Mouse (Mus musculus) limb, embryonic 10.5 days (tissue): Measurements from ENCODE around the gene Tcf7l1. TPM values are rescaled to one million over a fixed set of nuclear protein-coding genes. Genes with fewer than 3 reads are reported as not detected.
A peak's percentile ranks its signal among the peaks of the same experiment; 100 is the strongest.

Source experiments
- DNase-seq: peaks from one replicate; pipeline ENCODE4 v3.0.0-alpha.2; 2017; ENCODE audit warnings: low spot score
- H3K27ac ChIP-seq: fragments of 300-500 bp; sonication (generic); 2 replicates; pipeline ENCODE4 v1.5.1; 2016; ENCODE audit warnings: mild to moderate bottlenecking
- H3K27me3 ChIP-seq: fragments of 300-500 bp; sonication (generic); 2 replicates; pipeline ENCODE4 v1.6.1; 2016; ENCODE audit warnings: low read depth, mild to moderate bottlenecking; ENCODE audit not compliant: poor library complexity, severe bottlenecking
- H3K36me3 ChIP-seq: fragments of 300-500 bp; sonication (generic); 2 replicates; pipeline ENCODE4 v1.6.1; 2016; ENCODE audit warnings: mild to moderate bottlenecking, moderate library complexity
- H3K4me1 ChIP-seq: fragments of 300-500 bp; sonication (generic); 2 replicates; pipeline ENCODE4 v1.6.1; 2016
- H3K4me3 ChIP-seq: fragments of 300-500 bp; sonication (generic); 2 replicates; pipeline ENCODE4 v1.5.1; 2016; ENCODE audit warnings: mild to moderate bottlenecking, moderate library complexity
- H3K9me3 ChIP-seq: fragments of 300-500 bp; sonication (generic); replicated peaks from 2 replicates; pipeline ENCODE4 v1.6.1; 2016; ENCODE audit warnings: mild to moderate bottlenecking
- WGBS: fragments of 180-500 bp; shearing (Covaris S2); methylation state at CpG from one replicate; pipeline ENCODE4 v1.1.7; 2016; 5-methylcytosine and 5-hydroxymethylcytosine counted together
- polyA plus RNA-seq: library from polyadenylated mRNA; unstranded; fragments of >200 nt; fragmentation: Nextera tagmentation; extraction: Ambion mirVana; gene quantifications from 2 replicates; pipeline ENCODE4 v1.2.1, GENCODE M21; 2016

Gene Tcf7l1
- polyA plus RNA-seq, 1 experiment from 2014 or later = 40.0 TPM

- H3K36me3 ChIP-seq = 0 out of 2 replicates have a peak, but pooled peaks cover under 1% of the 10 kb centered on the region
- no peaks in the 10 kb centered on the region for H3K9me3 ChIP-seq
- peaks cover 94% of the 10 kb centered on the region for H3K4me1 ChIP-seq
- 43% methylated on average over 10 of the region's 10 CpGs for WGBS
- DNase-seq = no peak
- peak overlapping the region; percentile 27 for H3K4me3 ChIP-seq
- H3K27me3 ChIP-seq = no peaks in the 10 kb centered on the region
- peak overlapping the region; percentile 89 for H3K27ac ChIP-seq
These were observed 78.1 kb downstream of the Tcf7l1 start for GRCm38 (mm10) chr6:72710897-72711507.

- H3K4me1 ChIP-seq = peaks cover 53% of the 10 kb centered on the region
- 71% methylated on average over 5 of the region's 5 CpGs for WGBS
- H3K27ac ChIP-seq = peak overlapping the region; percentile 61; the same call in 1 of the 2 replicates
- H3K4me3 ChIP-seq = no peak overlapping the region
- H3K9me3 ChIP-seq = no peaks in the 10 kb centered on the region
- no peaks in the 10 kb centered on the region for H3K27me3 ChIP-seq
- DNase-seq = no peak
- peaks cover 37% of the 10 kb centered on the region for H3K36me3 ChIP-seq
These were observed 89.5 kb downstream of the Tcf7l1 start for GRCm38 (mm10) chr6:72699467-72700126.

DNA sequence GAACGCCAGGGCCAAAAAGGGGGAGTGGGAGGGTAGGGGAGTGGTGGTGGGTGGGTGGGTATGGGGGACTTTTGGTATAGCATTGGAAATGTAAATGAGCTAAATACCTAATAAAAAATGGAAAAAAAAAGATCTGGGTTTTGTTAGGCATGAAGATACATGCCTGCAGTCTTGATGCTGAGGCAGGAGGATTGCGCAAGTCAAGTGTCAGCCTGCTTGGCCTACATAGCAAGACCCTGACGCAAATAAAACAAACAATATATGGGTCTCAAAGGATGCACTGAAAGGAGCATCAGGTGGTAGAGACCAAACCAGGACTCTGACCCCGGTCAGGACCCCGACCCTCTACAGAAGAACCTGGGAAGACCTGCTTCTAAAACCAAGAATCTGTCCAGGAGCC lies 90.5 kb downstream of the Tcf7l1 start:
- DNase-seq = no peak
- Histone ChIP-seq H3K36me3 (peaks cover 31% of the 10 kb centered on the region), H3K9me3 (no peaks in the 10 kb centered on the region), H3K4me1 (peaks cover 55% of the 10 kb centered on the region), H3K27ac (no peak overlapping the region), H3K4me3 (no peak overlapping the region), H3K27me3 (no peaks in the 10 kb centered on the region)
- WGBS = 96% methylated on average over 5 of the region's 5 CpGs

GRCm38 (mm10) chr6:72696601-72697335 lies 92.3 kb downstream of the Tcf7l1 start:
- H3K4me1 ChIP-seq = peaks cover 71% of the 10 kb centered on the region
- H3K9me3 ChIP-seq = no peaks in the 10 kb centered on the region
- H3K36me3 ChIP-seq = peaks cover 14% of the 10 kb centered on the region
- no peak for DNase-seq
- 17% methylated on average over 11 of the region's 11 CpGs for WGBS
- no peaks in the 10 kb centered on the region for H3K27me3 ChIP-seq
- H3K4me3 ChIP-seq = no peak overlapping the region
- peak overlapping the region; percentile 71 for H3K27ac ChIP-seq

GRCm38 (mm10) chr6:72694791-72695204 lies 94.3 kb downstream of the Tcf7l1 start:
- no peaks in the 10 kb centered on the region for H3K27me3 ChIP-seq
- H3K36me3 ChIP-seq = 0 out of 2 replicates have a peak, but pooled peaks cover 3% of the 10 kb centered on the region
- H3K9me3 ChIP-seq = no peaks in the 10 kb centered on the region
- DNase-seq = no peak
- peak overlapping the region; percentile 61; the same call in 1 of the 2 replicates for H3K27ac ChIP-seq
- peaks cover 87% of the 10 kb centered on the region for H3K4me1 ChIP-seq
- 70% methylated on average over 10 of the region's 10 CpGs for WGBS
- H3K4me3 ChIP-seq = no peak overlapping the region

- H3K27me3 ChIP-seq = no peaks in the 10 kb centered on the region
- H3K9me3 ChIP-seq = no peaks in the 10 kb centered on the region
- WGBS = 70% methylated on average over 5 of the region's 5 CpGs
- peaks cover 87% of the 10 kb centered on the region for H3K4me1 ChIP-seq
- H3K27ac ChIP-seq = no peak overlapping the region; the same call in 1 of the 2 replicates
- no peak for DNase-seq
- no peak overlapping the region for H3K4me3 ChIP-seq
- H3K36me3 ChIP-seq = 0 out of 2 replicates have a peak, but pooled peaks cover 3% of the 10 kb centered on the region
These were observed 94.8 kb downstream of the Tcf7l1 start for GRCm38 (mm10) chr6:72694047-72694790.

DNA sequence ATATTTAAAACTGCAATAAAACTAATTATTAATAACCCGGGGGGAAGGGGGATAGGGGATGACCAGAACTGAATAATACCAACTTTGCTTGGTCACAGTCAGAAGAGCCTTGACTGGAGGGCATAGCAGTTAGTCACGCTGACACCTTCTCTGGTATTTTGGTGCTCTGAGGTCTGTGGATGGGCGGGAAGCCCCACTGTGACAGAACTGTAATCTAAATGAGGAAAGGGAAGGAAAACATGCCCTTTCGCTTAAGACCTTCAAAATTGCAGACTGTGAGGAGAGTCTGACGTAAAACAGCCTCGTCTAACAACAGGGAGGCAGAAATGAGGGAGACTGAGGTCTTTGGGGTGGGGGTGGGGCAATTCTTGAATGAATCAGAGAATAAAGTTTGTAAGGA lies 96.6 kb downstream of the Tcf7l1 start:
- no peak for DNase-seq
- H3K27me3 ChIP-seq = no peaks in the 10 kb centered on the region
- H3K9me3 ChIP-seq = no peaks in the 10 kb centered on the region
- peaks cover 6% of the 10 kb centered on the region; the same call in 1 of the 2 replicates for H3K36me3 ChIP-seq
- no peak overlapping the region for H3K4me3 ChIP-seq
- H3K27ac ChIP-seq = 0 out of 2 replicates have a peak overlapping the region, but pooled peaks have one; percentile 20
- WGBS = 59% methylated on average over 6 of the region's 6 CpGs
- H3K4me1 ChIP-seq = peaks cover 83% of the 10 kb centered on the region

GRCm38 (mm10) chr6:72691549-72691948 lies 97.5 kb downstream of the Tcf7l1 start:
- H3K4me3 ChIP-seq = no peak overlapping the region
- H3K9me3 ChIP-seq = no peaks in the 10 kb centered on the region
- H3K27ac ChIP-seq = no peak overlapping the region
- WGBS = 94% methylated on average over 9 of the region's 9 CpGs
- H3K27me3 ChIP-seq = no peaks in the 10 kb centered on the region
- DNase-seq = no peak
- peaks cover 6% of the 10 kb centered on the region; the same call in 1 of the 2 replicates for H3K36me3 ChIP-seq
- H3K4me1 ChIP-seq = peaks cover 78% of the 10 kb centered on the region

- Histone ChIP-seq H3K4me1 (peaks cover 75% of the 10 kb centered on the region), H3K27ac (peak overlapping the region; percentile 56), H3K9me3 (no peaks in the 10 kb centered on the region), H3K27me3 (no peaks in the 10 kb centered on the region), H3K4me3 (no peak overlapping the region), H3K36me3 (peaks cover 6% of the 10 kb centered on the region; the same call in 1 of the 2 replicates)
- DNase-seq = no peak
- 74% methylated on average over 10 of the region's 10 CpGs for WGBS
These were observed 98.5 kb downstream of the Tcf7l1 start for GRCm38 (mm10) chr6:72690595-72690994.

GRCm38 (mm10) chr6:72690001-72690400 lies 99.1 kb downstream of the Tcf7l1 start:
- no peak overlapping the region for H3K4me3 ChIP-seq
- 75% methylated on average over 8 of the region's 8 CpGs for WGBS
- DNase-seq = no peak
- H3K9me3 ChIP-seq = no peaks in the 10 kb centered on the region
- peaks cover 75% of the 10 kb centered on the region for H3K4me1 ChIP-seq
- H3K27me3 ChIP-seq = no peaks in the 10 kb centered on the region
- peak overlapping the region; percentile 56 for H3K27ac ChIP-seq
- H3K36me3 ChIP-seq = peaks cover 9% of the 10 kb centered on the region

DNA sequence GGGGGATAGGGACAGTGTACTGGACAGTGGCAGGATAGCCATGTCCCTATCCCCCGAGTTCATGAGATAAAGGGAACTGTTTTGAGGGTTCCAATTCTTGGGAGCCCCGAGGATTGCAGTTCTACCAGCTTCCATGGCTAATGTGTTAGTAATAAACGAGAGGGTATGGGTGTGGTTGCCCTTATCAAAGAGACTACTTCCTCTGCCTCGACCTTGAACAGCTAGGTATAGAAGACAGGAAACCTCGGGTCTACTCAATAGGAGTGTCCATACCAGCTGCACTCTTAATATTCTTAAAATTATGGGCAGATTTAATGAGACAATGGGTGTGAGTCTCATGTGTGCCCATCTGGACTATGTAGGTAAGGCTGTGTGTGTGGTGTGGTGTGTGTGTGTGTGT lies 100.0 kb downstream of the Tcf7l1 start:
- 82% methylated on average over 5 of the region's 5 CpGs for WGBS
- peaks cover 14% of the 10 kb centered on the region for H3K36me3 ChIP-seq
- H3K27me3 ChIP-seq = no peaks in the 10 kb centered on the region
- H3K27ac ChIP-seq = 0 out of 2 replicates have a peak overlapping the region, but pooled peaks have one; percentile 19
- H3K4me3 ChIP-seq = no peak overlapping the region
- DNase-seq = no peak
- peaks cover 77% of the 10 kb centered on the region for H3K4me1 ChIP-seq
- H3K9me3 ChIP-seq = no peaks in the 10 kb centered on the region

DNA sequence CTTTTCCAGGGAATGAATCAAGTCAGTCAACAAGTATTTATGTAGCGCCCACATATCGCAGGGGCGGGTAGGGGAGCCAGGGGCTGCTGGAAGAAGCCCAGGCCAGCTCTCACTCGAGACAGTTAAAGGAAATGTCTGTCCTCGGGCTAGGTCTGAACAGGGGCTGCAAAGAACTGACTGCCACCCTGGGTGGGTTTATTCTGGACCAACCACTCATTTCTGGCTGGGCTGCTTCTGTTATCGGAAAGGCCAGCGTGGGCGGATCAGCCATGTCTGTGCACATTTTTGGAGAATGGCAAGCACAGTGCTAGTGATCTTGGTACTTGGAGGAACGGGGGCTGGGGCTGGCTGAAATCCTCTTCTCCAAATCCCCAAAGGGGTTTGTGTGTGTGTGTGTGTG lies 103.9 kb downstream of the Tcf7l1 start:
- Histone ChIP-seq H3K36me3 (peaks cover 10% of the 10 kb centered on the region), H3K9me3 (no peaks in the 10 kb centered on the region), H3K27me3 (no peaks in the 10 kb centered on the region), H3K27ac (peak overlapping the region; percentile 46; the same call in 1 of the 2 replicates), H3K4me1 (peaks cover 76% of the 10 kb centered on the region), H3K4me3 (no peak overlapping the region)
- DNase-seq = no peak
- 78% methylated on average over 9 of the region's 9 CpGs for WGBS
